Mouse (Mus musculus) bone marrow, adult 2 months (tissue): ENCODE measurements around the gene Pdpn.

Source experiments
- CTCF ChIP-seq: fragments of 200-500 bp; IDR thresholded peaks from 2 replicates; pipeline ENCODE4 v1.5.1; 2011; ENCODE audit warnings: low read length, control low read depth; ENCODE audit not compliant: control insufficient read depth, insufficient read depth
- POLR2A ChIP-seq: fragments of 200-500 bp; IDR thresholded peaks from 2 replicates; pipeline ENCODE4 v1.6.1; 2011; ENCODE audit warnings: low read depth, mild to moderate bottlenecking, control low read depth, low read length, borderline replicate concordance; ENCODE audit not compliant: control insufficient read depth

GRCm38 (mm10) chr4:143288473-143288872 lies 10.9 kb downstream of the Pdpn start:
- TF ChIP-seq CTCF (no peak), POLR2A (no peak)
